Mouse (Mus musculus) stomach, embryonic 16.5 days (tissue): ENCODE measurements at regions not wholly inside any gene's neighbourhood (a gene's known extent, or its start where the extent isn't known, plus 50 kb on each side); places are given as distances from the start of the nearest gene placed in this dataset.

Source experiments
- ATAC-seq: fragments of 200-750 bp; cut with Nextera tagmentation; 2 replicates; pipeline ENCODE4 v1.8.0; 2017; ENCODE audit warnings: moderate number of reproducible peaks, moderate TSS enrichment; ENCODE audit not compliant: insufficient read depth, low FRiP score
- H3K27ac ChIP-seq: fragments of 300-500 bp; sonication (generic); 2 replicates; pipeline ENCODE4 v1.5.1; 2014; ENCODE audit warnings: low read length
- H3K27me3 ChIP-seq: fragments of 300-500 bp; sonication (generic); 2 replicates; pipeline ENCODE4 v1.6.1; 2014; ENCODE audit warnings: low read length, control low read depth, mixed read lengths; ENCODE audit not compliant: control insufficient read depth, insufficient read depth
- H3K36me3 ChIP-seq: fragments of 300-500 bp; sonication (generic); 2 replicates; pipeline ENCODE4 v1.6.1; 2014; ENCODE audit warnings: low read length; ENCODE audit not compliant: control insufficient read depth, insufficient read depth
- H3K4me1 ChIP-seq: fragments of 300-500 bp; sonication (generic); 2 replicates; pipeline ENCODE4 v1.6.1; 2014; ENCODE audit warnings: low read length, control low read depth, mixed read lengths; ENCODE audit not compliant: control insufficient read depth, insufficient read depth
- H3K4me2 ChIP-seq: fragments of 300-500 bp; sonication (generic); 2 replicates; pipeline ENCODE4 v1.6.1; 2014; ENCODE audit warnings: low read depth, low read length, mixed read lengths
- H3K4me3 ChIP-seq: fragments of 300-500 bp; sonication (generic); replicated peaks from 2 replicates; pipeline ENCODE4 v1.5.1; 2014; ENCODE audit warnings: mild to moderate bottlenecking, low read length
- H3K9ac ChIP-seq: fragments of 300-500 bp; sonication (generic); 2 replicates; pipeline ENCODE4 v1.6.1; 2014; ENCODE audit warnings: low read length
- H3K9me3 ChIP-seq: fragments of 300-500 bp; sonication (generic); replicated peaks from 2 replicates; pipeline ENCODE4 v1.6.1; 2016; ENCODE audit warnings: low read length, control low read depth; ENCODE audit not compliant: control insufficient read depth
- WGBS: fragments of 180-500 bp; shearing (Covaris S2); extraction: QIAGEN DNeasy Blood & Tissue Kit; methylation state at CpG from one replicate; pipeline ENCODE4 v1.1.7; 2014; 5-methylcytosine and 5-hydroxymethylcytosine counted together

DNA sequence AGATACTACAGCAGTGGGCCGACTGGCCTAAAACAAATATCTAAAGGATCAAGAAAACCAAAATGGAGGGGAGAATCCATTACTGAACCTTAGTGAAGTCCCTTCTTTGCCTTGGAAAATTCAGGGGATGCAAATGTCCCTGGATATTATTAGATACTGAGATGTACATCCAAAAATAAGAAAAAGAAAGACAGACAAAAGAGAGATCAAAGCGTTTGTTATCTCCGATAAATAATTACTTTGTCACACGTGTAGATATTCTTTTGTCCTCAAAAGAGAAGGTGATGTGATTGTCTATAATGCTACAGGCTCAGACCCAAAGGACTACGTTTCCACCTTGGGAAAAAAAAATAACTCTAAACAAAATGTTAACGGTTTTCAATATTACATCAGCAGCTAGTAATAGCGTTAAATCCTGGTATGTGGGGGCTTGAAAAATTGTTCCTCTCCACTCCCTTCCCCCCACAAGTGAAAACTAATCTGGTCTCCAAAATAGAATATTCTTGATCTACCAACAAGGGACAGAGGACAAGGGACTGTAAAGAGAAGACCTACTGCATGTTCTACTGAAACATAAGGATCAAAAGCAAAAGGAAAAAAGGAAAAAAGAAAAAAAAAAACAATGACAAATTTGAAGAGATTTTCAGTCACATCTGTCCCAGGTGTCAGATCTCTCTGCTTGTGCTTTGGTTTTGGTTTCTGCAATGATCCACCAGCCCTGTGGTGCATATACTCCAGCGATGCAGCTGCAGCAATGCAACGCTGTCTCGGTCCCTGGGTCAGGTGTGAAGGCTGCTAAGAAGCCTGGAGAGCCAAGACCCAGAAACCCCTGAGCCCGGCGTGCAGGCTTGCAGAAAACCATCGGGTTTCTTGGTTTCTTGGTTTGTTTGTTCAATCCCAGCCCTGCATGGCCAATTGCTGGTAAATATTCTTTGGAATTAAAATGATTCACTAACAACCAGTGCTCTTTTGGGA is 256.6 kb upstream of the Nfe2l3 start:
- Histone ChIP-seq H3K9me3 (no peaks in the 10 kb centered on the region), H3K4me2 (no peak overlapping the region), H3K27me3 (peaks cover 23% of the 10 kb centered on the region), H3K27ac (no peak overlapping the region), H3K4me3 (no peak overlapping the region), H3K36me3 (no peaks in the 10 kb centered on the region), H3K4me1 (peaks cover 3% of the 10 kb centered on the region; the same call in 1 of the 2 replicates), H3K9ac (no peak overlapping the region)
- ATAC-seq = no peak
- WGBS = 35% methylated on average over 13 of the region's 13 CpGs

DNA sequence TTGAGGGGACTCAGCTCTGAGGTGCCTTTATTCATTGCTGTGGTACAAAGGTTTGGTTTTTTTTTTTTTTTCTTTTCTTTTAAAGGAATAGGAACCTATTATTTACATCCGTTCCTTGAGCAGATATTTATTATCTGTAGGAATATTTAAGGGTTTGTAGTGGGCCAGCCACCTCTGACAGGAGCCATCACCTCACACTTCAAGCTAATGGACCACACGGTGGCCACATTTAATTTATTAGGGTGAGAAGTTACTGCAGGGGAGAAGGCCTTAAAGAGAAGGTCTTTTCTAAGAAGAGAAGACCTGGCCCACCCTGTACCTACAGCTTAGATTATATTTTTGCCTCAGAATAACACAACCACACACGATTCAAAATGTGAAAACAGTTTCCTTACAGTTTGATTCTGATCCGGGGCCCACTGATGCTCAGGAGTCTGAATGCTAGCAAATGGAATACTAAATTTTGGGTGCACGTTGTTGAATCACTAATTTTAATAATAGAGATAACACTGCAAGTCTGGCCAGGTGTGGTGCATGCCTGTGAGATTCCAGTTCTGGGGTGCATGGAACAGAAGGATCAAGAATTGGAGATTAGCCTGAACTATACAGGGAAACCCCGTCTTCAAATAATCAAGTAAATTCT is 255.6 kb upstream of the Nfe2l3 start:
- H3K27ac ChIP-seq = no peak overlapping the region
- H3K9ac ChIP-seq = no peak overlapping the region
- H3K36me3 ChIP-seq = no peaks in the 10 kb centered on the region
- no peaks in the 10 kb centered on the region for H3K9me3 ChIP-seq
- H3K4me3 ChIP-seq = no peak overlapping the region
- ATAC-seq = no peak
- H3K27me3 ChIP-seq = peaks cover 33% of the 10 kb centered on the region
- 25% methylated on average over 6 of the region's 6 CpGs for WGBS
- H3K4me1 ChIP-seq = peaks cover 3% of the 10 kb centered on the region; the same call in 1 of the 2 replicates
- no peak overlapping the region for H3K4me2 ChIP-seq

DNA sequence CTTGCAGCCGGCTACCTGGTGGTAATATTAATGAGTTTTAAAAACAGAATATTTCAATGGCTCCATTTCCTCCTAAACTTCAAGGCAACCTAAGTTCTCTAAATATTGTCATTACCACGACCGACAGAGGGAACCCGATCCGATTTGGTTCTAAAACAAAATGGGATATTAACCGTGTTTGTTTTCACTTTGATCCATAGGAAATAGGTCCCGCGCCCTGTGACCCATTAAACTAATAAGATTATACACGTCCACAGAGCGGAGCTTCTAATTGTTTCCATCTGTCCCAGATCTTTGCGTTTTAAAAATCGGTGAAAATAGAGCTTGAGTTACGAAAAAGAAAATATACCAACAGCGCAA is 254.8 kb upstream of the Nfe2l3 start:
- 2% methylated on average over 14 of the region's 14 CpGs for WGBS
- Histone ChIP-seq H3K4me1 (peaks cover 3% of the 10 kb centered on the region; the same call in 1 of the 2 replicates), H3K4me3 (peak overlapping the region; percentile 37), H3K27me3 (peaks cover 39% of the 10 kb centered on the region), H3K36me3 (no peaks in the 10 kb centered on the region), H3K4me2 (peak overlapping the region; percentile 58), H3K9ac (no peak overlapping the region), H3K9me3 (no peaks in the 10 kb centered on the region), H3K27ac (no peak overlapping the region)
- no peak for ATAC-seq

DNA sequence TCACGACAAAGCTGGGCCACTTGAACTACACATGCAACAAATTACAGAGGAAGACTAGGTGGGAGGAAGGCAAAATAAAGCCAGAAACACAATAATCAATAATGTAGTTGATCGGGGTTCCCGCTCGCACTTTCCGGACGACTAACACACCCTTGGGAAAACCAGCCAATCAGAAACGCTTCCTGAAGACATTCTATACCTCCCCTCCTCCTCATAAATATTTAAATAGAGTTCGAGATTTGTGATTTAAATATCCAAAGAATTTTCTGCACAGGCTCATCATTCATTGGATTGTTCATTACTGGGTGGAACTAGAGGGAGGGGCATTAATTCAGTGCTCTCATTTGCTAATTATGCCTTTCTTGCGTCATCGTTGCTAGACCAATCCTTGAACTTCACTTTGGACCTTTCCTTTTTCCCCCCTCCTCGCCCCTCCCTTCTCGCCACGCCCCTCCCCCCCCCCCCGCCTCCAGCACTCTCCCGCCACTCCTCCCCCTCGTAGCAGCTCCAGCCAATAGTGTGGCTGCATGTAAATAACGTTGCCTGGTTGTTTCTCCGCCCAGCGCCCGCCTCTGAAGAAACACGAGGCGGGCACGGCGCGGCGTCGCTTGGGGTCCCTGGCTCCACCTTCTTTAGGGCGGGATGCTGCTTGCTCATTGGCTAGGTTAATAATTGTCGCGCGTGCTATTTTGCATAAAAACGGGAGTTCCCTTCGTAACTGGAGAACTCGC is 254.2 kb upstream of the Nfe2l3 start:
- under 1% methylated on average over 32 of the region's 34 CpGs for WGBS
- no peaks in the 10 kb centered on the region for H3K9me3 ChIP-seq
- ATAC-seq = peak; percentile 99
- H3K27me3 ChIP-seq = peaks cover 44% of the 10 kb centered on the region
- no peak overlapping the region for H3K9ac ChIP-seq
- H3K4me2 ChIP-seq = peak overlapping the region; percentile 58
- peak overlapping the region; percentile 37 for H3K4me3 ChIP-seq
- no peak overlapping the region for H3K27ac ChIP-seq
- H3K4me1 ChIP-seq = peaks cover 3% of the 10 kb centered on the region; the same call in 1 of the 2 replicates
- H3K36me3 ChIP-seq = no peaks in the 10 kb centered on the region

DNA sequence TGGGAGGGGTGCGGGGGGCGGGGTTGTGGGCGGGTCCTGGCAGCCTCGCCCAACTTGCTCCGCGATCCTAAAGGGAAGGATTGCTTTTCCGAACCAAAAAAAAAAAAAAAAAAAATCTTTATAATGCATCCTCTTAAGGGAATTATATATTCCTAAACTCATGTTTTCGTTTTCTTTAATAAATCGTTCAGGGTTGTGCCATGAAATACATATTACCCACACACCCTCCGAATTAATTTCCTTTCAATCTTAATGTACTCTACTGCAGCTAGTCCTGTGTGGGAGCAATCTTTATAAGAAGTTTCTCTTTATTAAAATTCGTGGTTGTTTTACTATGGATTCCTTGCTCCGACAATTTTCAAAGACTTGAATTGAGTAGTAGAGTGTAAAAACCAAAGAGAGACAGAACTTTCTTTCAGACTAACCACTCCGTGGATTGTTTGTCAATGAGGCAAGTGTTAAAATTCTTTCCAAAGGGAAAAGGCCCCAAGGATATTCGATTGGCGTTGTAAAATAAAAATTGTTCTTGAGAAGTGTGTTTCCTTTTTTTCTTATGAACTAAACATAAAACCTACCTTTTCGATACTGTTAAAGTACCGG is 253.6 kb upstream of the Nfe2l3 start:
- Histone ChIP-seq H3K4me1 (peaks cover 3% of the 10 kb centered on the region; the same call in 1 of the 2 replicates), H3K9ac (no peak overlapping the region), H3K27me3 (peaks cover 51% of the 10 kb centered on the region), H3K36me3 (no peaks in the 10 kb centered on the region), H3K27ac (no peak overlapping the region), H3K9me3 (no peaks in the 10 kb centered on the region), H3K4me2 (peak overlapping the region; percentile 15; the same call in 1 of the 2 replicates), H3K4me3 (no peak overlapping the region)
- ATAC-seq = no peak
- 3% methylated on average over 17 of the region's 17 CpGs for WGBS

GRCm38 (mm10) chr6:51179741-51180537 is 252.5 kb upstream of the Nfe2l3 start:
- H3K27me3 ChIP-seq = peaks cover 54% of the 10 kb centered on the region
- ATAC-seq = no peak
- H3K4me1 ChIP-seq = no peaks in the 10 kb centered on the region
- H3K36me3 ChIP-seq = no peaks in the 10 kb centered on the region
- no peak overlapping the region for H3K4me3 ChIP-seq
- no peak overlapping the region for H3K9ac ChIP-seq
- no peaks in the 10 kb centered on the region for H3K9me3 ChIP-seq
- WGBS = 8% methylated on average over 17 of the region's 17 CpGs
- no peak overlapping the region for H3K4me2 ChIP-seq
- no peak overlapping the region for H3K27ac ChIP-seq

DNA sequence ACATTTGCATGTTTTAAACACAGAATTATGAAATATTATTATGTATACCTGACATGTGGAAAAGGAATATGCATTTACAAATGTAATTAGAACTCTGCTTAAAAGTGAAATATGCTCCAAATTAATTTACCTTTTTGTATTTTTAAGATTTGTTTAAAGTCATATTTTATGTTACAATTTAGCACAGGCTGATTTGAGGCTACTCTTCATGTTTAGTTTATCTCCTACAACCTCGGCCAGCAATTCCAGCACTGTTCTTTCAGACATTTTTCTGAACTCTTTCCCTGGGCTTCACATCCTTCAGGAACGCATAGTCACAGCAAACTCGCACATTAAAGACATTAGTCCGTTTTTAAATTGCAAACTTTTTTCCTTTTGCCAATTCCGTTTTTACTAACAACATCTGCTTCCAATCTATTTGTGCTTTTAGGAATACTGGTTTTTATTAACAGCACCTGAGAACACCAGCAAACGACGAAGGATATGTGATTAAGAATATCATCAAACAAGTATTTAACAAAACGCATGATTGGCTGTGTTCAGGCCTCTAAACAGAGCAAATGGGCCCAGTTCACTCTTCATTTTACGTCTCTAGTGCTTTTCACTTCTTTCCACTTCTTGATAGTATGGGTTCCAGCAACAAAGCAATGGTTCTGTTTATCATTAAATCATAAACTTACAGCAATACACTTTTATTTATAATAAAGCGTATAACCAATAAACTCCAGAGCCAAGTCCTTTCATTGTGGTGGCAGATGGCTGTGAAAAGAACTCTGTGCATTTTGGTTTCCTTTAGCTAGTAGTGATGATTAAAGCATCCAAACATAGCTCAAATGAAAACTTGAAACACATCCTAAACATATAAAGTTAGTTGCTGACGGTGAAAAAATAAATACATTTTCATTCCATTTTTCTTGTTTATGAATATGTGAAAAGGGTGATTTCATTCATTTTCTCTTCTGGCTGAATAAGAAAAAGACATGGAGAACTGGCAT is 251.3 kb upstream of the Nfe2l3 start:
- Histone ChIP-seq H3K27ac (no peak overlapping the region), H3K9ac (no peak overlapping the region), H3K4me2 (no peak overlapping the region), H3K27me3 (peaks cover 55% of the 10 kb centered on the region), H3K36me3 (no peaks in the 10 kb centered on the region), H3K4me3 (no peak overlapping the region), H3K9me3 (no peaks in the 10 kb centered on the region), H3K4me1 (no peaks in the 10 kb centered on the region)
- no peak for ATAC-seq
- WGBS = 7% methylated on average over 11 of the region's 11 CpGs
